Mouse (Mus musculus) gastrocnemius, postnatal 14 days (tissue): ENCODE measurements around the gene Olfr742. TPM values are rescaled to one million over a fixed set of nuclear protein-coding genes. Genes with fewer than 3 reads are reported as not detected.

Experiments
- DNase-seq: peaks from one replicate; pipeline ENCODE4 v3.0.0; 2021; ENCODE audit warnings: mixed read lengths
- intact Hi-C: fragments of 180-260 bp; cut with DNase I; formaldehyde crosslinking; loops from one replicate; pipeline ENCODE4 v1.15.1; 2025; ENCODE audit warnings: low total_unique reads
- long read RNA-seq, 2 experiments: library from polyadenylated mRNA; stranded (forward); transcript quantifications; one replicate each; pipeline ENCODE4 v2.0.0; 2021
- total RNA-seq, 2 experiments: library from RNA; stranded (reverse); gene quantifications; 2 replicates each; pipeline ENCODE4 v1.2.3; 2021

Olfr742 gene
- not detected for total RNA-seq
- long read RNA-seq, experiment 1 = 0 reads
- long read RNA-seq, experiment 2 = 0 reads

DNA sequence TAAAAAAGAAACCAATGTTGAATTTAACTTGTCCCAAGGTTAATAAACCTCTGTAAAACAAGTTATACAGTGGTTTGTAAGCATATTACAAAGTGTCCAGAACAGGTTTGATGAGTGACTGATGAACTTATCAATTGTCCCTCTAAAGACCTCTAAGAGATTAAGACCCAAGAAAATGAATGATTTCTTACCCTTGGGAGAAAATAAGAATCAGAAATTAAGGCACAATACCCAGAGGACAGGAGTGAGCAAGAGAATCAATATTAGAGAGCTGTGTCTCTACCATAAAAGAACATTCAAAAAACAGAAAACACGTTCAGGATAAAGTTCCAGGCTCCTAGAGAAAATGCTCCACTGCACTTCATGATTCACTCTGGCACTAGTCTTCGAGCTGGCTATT lies at the start of gene Olfr742:
TSS of gene Olfr742 (plus strand) at position 301 of the 400 bp plus-strand sequence.
- intact Hi-C loops = no loop called here
- no peak for DNase-seq

DNA sequence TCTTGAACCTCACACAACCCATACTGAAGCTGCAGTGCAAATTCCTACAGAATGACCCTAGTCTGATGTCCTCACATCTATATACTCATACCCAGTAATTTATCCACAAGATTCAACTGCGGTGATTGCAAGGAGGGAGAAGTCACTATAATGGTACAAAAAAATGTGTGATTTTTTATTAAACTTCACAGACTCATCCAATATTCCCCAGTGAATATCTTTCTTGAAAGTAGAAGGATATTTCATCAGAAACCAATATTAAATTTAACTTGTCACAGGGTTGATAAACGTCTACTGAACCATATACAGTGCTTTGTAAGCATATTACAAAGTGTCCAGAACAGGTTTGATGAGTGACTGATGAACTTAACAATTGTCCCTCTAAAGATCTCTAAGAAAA lies 31.0 kb upstream of the Olfr742 start, which contains the start of gene Olfr741:
TSS of gene Olfr741 (plus strand) at position 301 of the 400 bp plus-strand sequence.
- DNase-seq = no peak
- intact Hi-C loops = no loop called here

DNA sequence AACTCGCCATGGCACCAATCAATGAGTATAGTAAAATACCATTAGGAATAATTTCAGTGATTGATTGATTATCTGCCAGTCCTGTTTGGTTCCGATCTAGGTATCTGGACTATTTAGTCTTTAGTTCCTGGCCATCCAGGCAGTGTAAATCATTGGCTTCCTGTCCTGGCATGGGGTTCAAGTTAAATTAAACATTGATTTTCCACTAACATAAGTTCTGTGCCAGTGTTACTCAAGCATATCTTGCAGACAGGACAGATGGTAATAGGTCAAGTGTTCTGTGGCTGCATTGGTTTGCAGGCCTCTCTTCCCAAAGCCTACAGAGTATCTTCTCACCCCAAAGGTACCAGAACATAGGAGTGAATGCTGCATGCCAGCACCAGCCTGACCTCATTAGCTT lies 25.0 kb upstream of the Olfr742 start:
- intact Hi-C loops = no loop called here
- DNase-seq = no peak

DNA sequence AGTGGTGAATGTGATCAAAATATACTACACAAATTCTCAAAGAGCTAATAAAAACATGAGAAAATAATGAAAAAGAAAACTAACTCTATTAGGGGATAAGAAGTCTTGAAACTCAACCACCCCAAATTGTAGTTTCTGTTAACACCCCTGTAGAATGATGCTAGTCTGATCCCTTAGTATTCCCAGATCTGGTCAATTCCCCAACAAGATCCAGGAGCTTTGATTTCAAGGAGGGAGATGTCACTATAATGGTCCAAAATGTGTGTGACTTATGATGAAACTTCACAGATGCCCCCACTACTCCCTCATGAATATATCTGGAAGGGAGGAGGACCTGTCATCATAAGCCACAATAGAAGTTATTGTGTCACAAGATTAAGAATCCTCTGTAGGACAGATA lies 18.1 kb downstream of the Olfr742 start, which contains the start of gene Olfr743:
TSS of gene Olfr743 (plus strand) at position 301 of the 400 bp plus-strand sequence.
- no peak for DNase-seq
- intact Hi-C loops = no loop called here

DNA sequence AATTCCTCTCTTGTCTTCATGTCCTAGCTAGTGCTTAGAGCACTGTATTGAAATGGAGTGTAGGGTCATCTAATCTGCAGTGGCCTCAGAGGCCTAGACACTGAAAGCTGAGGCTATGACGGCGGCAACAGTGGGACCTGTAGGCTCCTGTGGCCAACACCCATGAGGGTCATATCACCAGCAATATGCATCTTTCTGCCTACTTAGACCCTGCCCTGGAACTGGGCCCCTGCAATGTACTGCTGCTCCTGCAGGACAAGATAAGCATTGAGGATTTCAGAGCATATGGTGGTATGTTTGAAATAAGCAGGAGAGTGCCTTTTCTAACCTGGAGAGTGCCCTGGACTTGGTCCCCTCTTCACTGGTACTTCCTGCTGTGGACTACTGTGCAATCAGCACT lies 49.3 kb downstream of the Olfr742 start:
- DNase-seq = no peak

More for the DNA sequence above, 49.3 kb downstream of the Olfr742 start:
- intact Hi-C loops = no loop called here

Other genes with a start within 250 kb of the Olfr742 start
- not detected for gene Olfr732, start 219.4 kb upstream of the Olfr742 start, total RNA-seq
- not detected for gene Olfr733, start 202.1 kb upstream of the Olfr742 start, total RNA-seq
- gene Olfr734, start 176.8 kb upstream of the Olfr742 start, total RNA-seq = not detected
- gene Olfr735, start 154.7 kb upstream of the Olfr742 start, total RNA-seq = not detected
- gene Tlr11, start 145.7 kb upstream of the Olfr742 start, total RNA-seq = not detected
- gene Olfr736, start 122.4 kb upstream of the Olfr742 start, total RNA-seq = not detected
- gene Olfr738, start 96.0 kb upstream of the Olfr742 start, total RNA-seq = not detected
- not detected for gene Olfr739, start 85.0 kb upstream of the Olfr742 start, total RNA-seq
- not detected for gene Olfr740, start 58.1 kb upstream of the Olfr742 start, total RNA-seq
- not detected for gene Olfr741, start 30.9 kb upstream of the Olfr742 start, total RNA-seq
- gene Olfr743, start 18.2 kb downstream of the Olfr742 start, total RNA-seq = not detected
- gene Olfr744, start 111.3 kb downstream of the Olfr742 start, total RNA-seq = not detected
- gene Olfr745, start 135.8 kb downstream of the Olfr742 start, total RNA-seq = not detected
- not detected for gene Olfr746, start 143.5 kb downstream of the Olfr742 start, total RNA-seq
- not detected for gene Olfr747, start 189.6 kb downstream of the Olfr742 start, total RNA-seq
- not detected for gene Olfr748, start 203.8 kb downstream of the Olfr742 start, total RNA-seq
- gene Olfr749, start 241.5 kb downstream of the Olfr742 start, total RNA-seq = not detected